Mouse (Mus musculus) embryonic stem cell, embryonic (primary cell): ENCODE measurements around the gene Gm16405.
"Not testable (repeated sequence)": the region's sequence is repeated elsewhere in the genome, so short reads cannot be mapped to it uniquely, and the experiment has no call there.

Experiments used
- CTCF ChIA-PET, 4 experiments: fragments of 300-600 bp in 2 of 4; fragments of 350-600 bp in 2 of 4; sonication (Branson Sonifier 250); formaldehyde crosslinking; loops; one replicate each; lab custom pipeline; 2022; ENCODE audit warnings: inconsistent platforms in 2 of 4; lab: Charles Lee
- POLR2A ChIA-PET, 4 experiments: fragments of 300-600 bp in 2 of 4; fragments of 350-600 bp in 2 of 4; sonication (Branson Sonifier 250); formaldehyde crosslinking; loops; one replicate each; lab custom pipeline; 2022; ENCODE audit warnings: antibody characterized with exemption in 4 of 4, inconsistent platforms in 1 of 4; lab: Charles Lee

The Gm16405 gene

GRCm38 (mm10) chrX:54530908-54531307, at the start of gene Gm16405:
Gene Gm16405, plus strand, starts transcription at chrX:54531208.
- CTCF ChIA-PET = not testable (repeated sequence)

More at GRCm38 (mm10) chrX:54530908-54531307, at the start of gene Gm16405:
- POLR2A ChIA-PET = not testable (repeated sequence)
